Mouse (Mus musculus) embryonic facial prominence, embryonic 12.5 days (tissue): ENCODE results near the gene Exoc4. TPM values are rescaled to one million over a fixed set of nuclear protein-coding genes. Genes with fewer than 3 reads are reported as not detected.

ENCODE experiments used
- ATAC-seq: fragments of 200-750 bp; cut with Nextera tagmentation; 2 replicates; pipeline ENCODE4 v1.8.0; 2017; ENCODE audit not compliant: insufficient number of reproducible peaks, insufficient read depth, low FRiP score, low TSS enrichment
- H3K27ac ChIP-seq: fragments of 300-500 bp; sonication (generic); 2 replicates; pipeline ENCODE4 v1.5.1; 2016; ENCODE audit warnings: mild to moderate bottlenecking
- H3K27me3 ChIP-seq: fragments of 300-500 bp; sonication (generic); 2 replicates; pipeline ENCODE4 v1.6.1; 2016; ENCODE audit warnings: mild to moderate bottlenecking, moderate library complexity
- H3K36me3 ChIP-seq: fragments of 300-500 bp; sonication (generic); 2 replicates; pipeline ENCODE4 v1.6.1; 2016; ENCODE audit warnings: mild to moderate bottlenecking
- H3K4me1 ChIP-seq: fragments of 300-500 bp; sonication (generic); 2 replicates; pipeline ENCODE4 v1.6.1; 2016
- H3K4me2 ChIP-seq: fragments of 300-500 bp; sonication (generic); replicated peaks from 2 replicates; pipeline ENCODE4 v1.6.1; 2016; ENCODE audit warnings: mild to moderate bottlenecking, moderate library complexity
- H3K4me3 ChIP-seq: fragments of 300-500 bp; sonication (generic); 2 replicates; pipeline ENCODE4 v1.5.1; 2016; ENCODE audit warnings: mild to moderate bottlenecking
- H3K9ac ChIP-seq: fragments of 300-500 bp; sonication (generic); 2 replicates; pipeline ENCODE4 v1.6.1; 2016; ENCODE audit warnings: mild to moderate bottlenecking, moderate library complexity
- H3K9me3 ChIP-seq: fragments of 300-500 bp; sonication (generic); 2 replicates; pipeline ENCODE4 v1.6.1; 2016; ENCODE audit warnings: mild to moderate bottlenecking, moderate library complexity
- WGBS: fragments of 180-500 bp; shearing (Covaris S2); methylation state at CpG from one replicate; pipeline ENCODE4 v1.1.7; 2016; 5-methylcytosine and 5-hydroxymethylcytosine counted together
- polyA plus RNA-seq: library from polyadenylated mRNA; unstranded; fragments of >200 nt; fragmentation: Nextera tagmentation; extraction: Ambion mirVana; gene quantifications from 2 replicates; pipeline ENCODE4 v1.2.1, GENCODE M21; 2016

The Exoc4 gene
- polyA plus RNA-seq, 1 experiment from 2014 or later: 39.1 TPM

GRCm38 (mm10) chr6:33999530-33999929, 750.6 kb downstream of the Exoc4 start:
- no peak overlapping the region for H3K9ac ChIP-seq
- H3K27me3 ChIP-seq: no peaks in the 10 kb centered on the region
- H3K27ac ChIP-seq: no peak overlapping the region
- no peak overlapping the region for H3K4me2 ChIP-seq
- H3K4me3 ChIP-seq: no peak overlapping the region
- no peak for ATAC-seq
- H3K9me3 ChIP-seq: no peaks in the 10 kb centered on the region
- H3K36me3 ChIP-seq: no peaks in the 10 kb centered on the region
- 31% methylated on average over 7 of the region's 7 CpGs for WGBS
- H3K4me1 ChIP-seq: no peaks in the 10 kb centered on the region

DNA sequence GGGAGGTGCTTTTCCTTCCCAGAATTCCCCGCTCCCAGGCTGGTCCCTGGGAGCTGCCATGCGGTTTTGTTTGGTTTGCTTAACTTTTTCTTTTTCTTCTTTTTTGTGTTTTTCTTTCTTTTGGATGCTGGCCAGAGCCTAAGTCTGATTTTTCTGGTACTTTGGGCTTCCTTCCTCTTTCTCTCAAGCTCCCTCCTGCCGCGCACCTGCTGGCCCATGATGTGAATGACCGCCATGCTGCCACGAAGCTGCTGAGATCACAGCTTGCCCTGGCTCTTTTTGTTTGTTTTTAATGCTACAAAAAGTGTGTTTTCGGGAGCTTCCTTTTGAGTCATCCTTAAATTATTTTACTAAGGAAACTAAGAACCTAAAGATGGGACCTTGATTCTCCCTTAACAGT, 751.8 kb downstream of the Exoc4 start:
- H3K27ac ChIP-seq: no peak overlapping the region
- no peaks in the 10 kb centered on the region for H3K27me3 ChIP-seq
- H3K9me3 ChIP-seq: no peaks in the 10 kb centered on the region
- WGBS: 87% methylated on average over 7 of the region's 7 CpGs
- no peak overlapping the region for H3K4me3 ChIP-seq
- no peaks in the 10 kb centered on the region for H3K4me1 ChIP-seq
- H3K4me2 ChIP-seq: no peak overlapping the region
- H3K9ac ChIP-seq: no peak overlapping the region
- no peak for ATAC-seq
- no peaks in the 10 kb centered on the region for H3K36me3 ChIP-seq

DNA sequence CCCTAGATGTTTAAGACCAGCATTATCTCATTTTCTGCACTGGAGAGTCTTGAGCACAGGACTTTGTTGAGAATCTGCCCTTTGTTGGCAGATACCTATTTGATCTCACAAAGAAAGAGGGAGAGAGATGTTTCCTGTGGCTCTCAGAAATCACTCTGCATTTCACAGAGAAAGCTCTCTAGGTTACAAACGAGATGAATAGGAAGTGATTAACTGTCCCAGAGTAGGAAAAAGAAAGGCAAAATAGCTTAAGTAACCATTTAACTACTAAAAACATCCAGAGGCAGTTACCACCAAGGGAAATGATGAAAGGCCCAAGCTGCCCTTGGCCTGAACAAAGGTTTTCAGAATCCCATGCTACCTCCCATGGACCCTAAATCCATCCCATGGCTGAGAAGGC, 754.1 kb downstream of the Exoc4 start:
- Histone ChIP-seq H3K4me1 (no peaks in the 10 kb centered on the region), H3K36me3 (no peaks in the 10 kb centered on the region), H3K9me3 (no peaks in the 10 kb centered on the region), H3K9ac (no peak overlapping the region), H3K4me3 (no peak overlapping the region), H3K27ac (no peak overlapping the region), H3K27me3 (no peaks in the 10 kb centered on the region), H3K4me2 (no peak overlapping the region)
- no peak for ATAC-seq
- 24% methylated on average over 1 of the region's 1 CpGs for WGBS

GRCm38 (mm10) chr6:34013469-34013868, 764.6 kb downstream of the Exoc4 start:
- Histone ChIP-seq H3K4me2 (no peak overlapping the region), H3K9me3 (no peaks in the 10 kb centered on the region), H3K4me1 (no peaks in the 10 kb centered on the region), H3K9ac (no peak overlapping the region), H3K27ac (no peak overlapping the region), H3K27me3 (no peaks in the 10 kb centered on the region), H3K36me3 (no peaks in the 10 kb centered on the region), H3K4me3 (no peak overlapping the region)
- WGBS: 62% methylated on average over 6 of the region's 6 CpGs
- ATAC-seq: no peak

Other genes starting within 250 kb of the Exoc4 start
- 106 and 112 TPM in 2 replicates for gene Chchd3, start 188.8 kb upstream of the Exoc4 start, polyA plus RNA-seq